Mouse (Mus musculus) splenic B cell, adult 2 months (primary cell): Measurements from ENCODE around the gene Olfr490.

ENCODE experiments used
- DNase-seq: peaks from one replicate; pipeline ENCODE4 v3.0.0-alpha.2; 2011; ENCODE audit warnings: low read depth, low spot score
- H3K27me3 ChIP-seq: 2 replicates; pipeline ENCODE4 v1.6.1; 2012; ENCODE audit warnings: mild to moderate bottlenecking, low read length, moderate library complexity, mixed read lengths; ENCODE audit not compliant: control insufficient read depth, poor library complexity, insufficient read depth, severe bottlenecking
- H3K36me3 ChIP-seq: 2 replicates; pipeline ENCODE4 v1.6.1; 2012; ENCODE audit warnings: mild to moderate bottlenecking, low read length, moderate library complexity, mixed read lengths; ENCODE audit not compliant: control insufficient read depth, poor library complexity, insufficient read depth, severe bottlenecking

Gene Olfr490

DNA sequence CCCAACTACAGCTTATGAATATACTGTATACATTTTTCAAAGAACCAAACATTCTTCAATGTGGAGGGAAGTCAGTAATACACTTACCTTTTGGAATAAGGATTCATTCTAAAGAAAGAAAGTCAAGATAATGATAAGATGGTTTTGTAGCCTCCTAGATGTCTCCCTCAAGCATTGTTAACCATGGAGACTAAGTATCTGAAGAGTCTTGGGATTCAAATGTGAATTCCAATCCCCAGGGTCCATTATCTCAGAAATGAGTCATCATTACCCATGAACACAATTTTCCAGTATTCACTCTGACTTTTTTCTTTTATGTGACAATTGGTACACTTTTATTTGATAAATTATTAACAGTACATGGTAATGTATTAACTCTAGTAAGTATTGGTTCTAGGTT lies at the start of gene Olfr490:
TSS of gene Olfr490 (minus strand) at position 101 of the 400 bp plus-strand sequence.
- Histone ChIP-seq H3K27me3 (no peaks in the 10 kb centered on the region), H3K36me3 (no peaks in the 10 kb centered on the region)
- no peak for DNase-seq

- H3K27me3 ChIP-seq: no peaks in the 10 kb centered on the region
- no peak for DNase-seq
- no peaks in the 10 kb centered on the region for H3K36me3 ChIP-seq
Measured at GRCm38 (mm10) chr7:108323574-108323973, 34.8 kb upstream of the Olfr490 start, which contains the start of gene Olfr492. Gene Olfr492, minus strand, starts transcription at chr7:108323674.

- Histone ChIP-seq H3K36me3 (no peaks in the 10 kb centered on the region), H3K27me3 (no peaks in the 10 kb centered on the region)
- DNase-seq: no peak
Measured at GRCm38 (mm10) chr7:108313151-108313550, 24.4 kb upstream of the Olfr490 start, which contains the start of gene Olfr491. Gene Olfr491, plus strand, starts transcription at chr7:108313451.

GRCm38 (mm10) chr7:108258247-108258646 lies 30.5 kb downstream of the Olfr490 start, which contains the start of gene Olfr488:
Gene Olfr488, minus strand, starts transcription at chr7:108258347.
- Histone ChIP-seq H3K27me3 (no peaks in the 10 kb centered on the region), H3K36me3 (no peaks in the 10 kb centered on the region)
- DNase-seq: no peak
